Mouse (Mus musculus): ENCODE data around the gene Egfr. TPM values are rescaled to one million over a fixed set of nuclear protein-coding genes. Genes with fewer than 3 reads are reported as not detected.

The Egfr gene
- polyA plus RNA-seq, 1 experiment from 2014 or later, result 4.4 TPM

GRCm38 (mm10) chr11:16792638-16793585 is 40.9 kb downstream of the Egfr start:
- H3K4me3 ChIP-seq, result no peak overlapping the region
- H3K4me1 ChIP-seq, result peaks cover 15% of the 10 kb centered on the region
- H3K9me3 ChIP-seq, result no peaks in the 10 kb centered on the region
- no peaks in the 10 kb centered on the region for H3K36me3 ChIP-seq (replicated peaks)
- H3K27me3 ChIP-seq (replicated peaks; ENCODE audit: low read depth, poor library complexity, severe bottlenecking), result no peaks in the 10 kb centered on the region
- H3K27ac ChIP-seq (replicated peaks), result no peak overlapping the region
- WGBS, result 39% methylated on average over 5 of the region's 5 CpGs
- no peak for DNase-seq (ENCODE audit: low spot score)

GRCm38 (mm10) chr11:16795012-16795411 is 43.0 kb downstream of the Egfr start:
- H3K9me3 ChIP-seq, result no peaks in the 10 kb centered on the region
- no peak overlapping the region for H3K27ac ChIP-seq (replicated peaks)
- DNase-seq (ENCODE audit: low spot score), result no peak
- H3K27me3 ChIP-seq (replicated peaks; ENCODE audit: low read depth, poor library complexity, severe bottlenecking), result no peaks in the 10 kb centered on the region
- no peak overlapping the region for H3K4me3 ChIP-seq
- H3K4me1 ChIP-seq, result peaks cover 15% of the 10 kb centered on the region
- no peaks in the 10 kb centered on the region for H3K36me3 ChIP-seq (replicated peaks)

DNA sequence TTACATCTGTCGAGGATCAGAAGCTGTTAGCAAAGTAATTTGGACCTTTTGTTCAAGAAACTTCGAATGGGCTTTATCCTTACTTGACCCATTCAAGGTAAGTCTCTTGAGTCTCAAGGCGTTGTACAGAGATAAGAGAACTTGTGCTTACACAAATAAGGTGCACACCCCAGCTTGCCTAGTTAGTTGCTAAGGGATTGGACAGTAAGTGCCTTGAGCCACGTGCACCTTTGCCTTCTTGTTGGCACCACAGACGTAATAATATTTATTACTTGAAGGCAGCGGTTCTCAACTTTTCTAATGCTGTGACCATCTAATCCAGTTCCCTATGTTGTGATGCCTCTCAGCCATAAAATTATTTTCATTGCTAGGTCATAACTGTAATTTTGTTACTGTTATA is 43.5 kb downstream of the Egfr start:
- H3K36me3 ChIP-seq (replicated peaks), result no peaks in the 10 kb centered on the region
- no peaks in the 10 kb centered on the region for H3K9me3 ChIP-seq
- H3K27ac ChIP-seq (replicated peaks), result no peak overlapping the region
- no peak overlapping the region for H3K4me3 ChIP-seq
- no peaks in the 10 kb centered on the region for H3K27me3 ChIP-seq (replicated peaks; ENCODE audit: low read depth, poor library complexity, severe bottlenecking)
- peaks cover 15% of the 10 kb centered on the region for H3K4me1 ChIP-seq
- 84% methylated on average over 6 of the region's 6 CpGs for WGBS
- no peak for DNase-seq (ENCODE audit: low spot score)

DNA sequence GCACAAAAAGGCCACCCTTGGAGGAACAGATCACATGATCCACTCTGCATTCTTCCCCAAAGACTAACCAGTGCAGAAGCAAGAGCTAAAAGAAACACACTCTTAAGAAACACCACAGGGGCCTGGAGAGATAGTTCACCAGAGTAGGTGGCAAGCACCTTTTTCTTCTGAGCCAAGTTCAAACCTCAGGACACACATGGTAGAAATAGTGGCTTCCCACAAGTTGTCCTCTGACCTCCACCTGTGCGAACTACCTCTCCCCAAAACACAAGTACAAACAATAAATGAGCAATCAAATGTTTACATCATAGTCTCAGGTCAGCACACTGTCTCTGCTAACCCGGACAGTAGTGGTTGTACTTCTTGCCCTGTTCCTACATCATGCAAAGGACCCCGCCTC is 45.5 kb downstream of the Egfr start:
- Histone ChIP-seq H3K27ac (replicated peaks) (no peak overlapping the region), H3K4me3 (no peak overlapping the region), H3K27me3 (replicated peaks; ENCODE audit: low read depth, poor library complexity, severe bottlenecking) (no peaks in the 10 kb centered on the region), H3K9me3 (no peaks in the 10 kb centered on the region), H3K4me1 (peaks cover 12% of the 10 kb centered on the region), H3K36me3 (replicated peaks) (no peaks in the 10 kb centered on the region)
- WGBS, result 85% methylated on average over 3 of the region's 3 CpGs
- DNase-seq (ENCODE audit: low spot score), result no peak

- no peaks in the 10 kb centered on the region for H3K27me3 ChIP-seq (replicated peaks; ENCODE audit: low read depth, poor library complexity, severe bottlenecking)
- DNase-seq (ENCODE audit: low spot score), result no peak
- peaks cover 5% of the 10 kb centered on the region for H3K4me1 ChIP-seq
- H3K4me3 ChIP-seq, result no peak overlapping the region
- H3K36me3 ChIP-seq (replicated peaks), result no peaks in the 10 kb centered on the region
- no peaks in the 10 kb centered on the region for H3K9me3 ChIP-seq
- no peak overlapping the region for H3K27ac ChIP-seq (replicated peaks)
Observed at GRCm38 (mm10) chr11:16798136-16798535, 46.1 kb downstream of the Egfr start.

GRCm38 (mm10) chr11:16800507-16800906 is 48.5 kb downstream of the Egfr start:
- WGBS, result 76% methylated on average over 6 of the region's 6 CpGs
- Histone ChIP-seq H3K4me1 (no peaks in the 10 kb centered on the region), H3K27me3 (replicated peaks; ENCODE audit: low read depth, poor library complexity, severe bottlenecking) (no peaks in the 10 kb centered on the region), H3K4me3 (no peak overlapping the region), H3K36me3 (replicated peaks) (no peaks in the 10 kb centered on the region), H3K9me3 (no peaks in the 10 kb centered on the region), H3K27ac (replicated peaks) (no peak overlapping the region)
- no peak for DNase-seq (ENCODE audit: low spot score)

DNA sequence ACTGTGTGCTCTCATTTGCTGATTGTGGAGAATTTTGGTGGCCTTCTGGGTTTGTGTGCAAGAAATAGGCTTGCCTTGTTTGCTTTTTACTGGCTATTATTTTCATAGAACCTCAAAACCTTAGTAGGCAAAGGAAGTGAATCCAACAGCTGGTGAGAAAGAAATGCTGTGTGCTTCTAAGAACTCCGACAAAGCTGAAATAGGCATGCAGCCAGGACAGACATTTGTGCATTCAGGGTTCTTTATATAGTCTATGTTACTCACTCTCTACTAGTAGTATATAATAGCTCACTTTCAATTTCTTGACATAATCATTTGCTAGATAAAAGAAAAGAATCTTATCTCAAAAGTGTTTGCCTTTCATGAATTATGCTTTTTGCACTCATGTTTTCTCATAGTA is 50.7 kb downstream of the Egfr start:
- no peak overlapping the region for H3K27ac ChIP-seq (replicated peaks)
- H3K27me3 ChIP-seq (replicated peaks; ENCODE audit: low read depth, poor library complexity, severe bottlenecking), result no peaks in the 10 kb centered on the region
- no peak for DNase-seq (ENCODE audit: low spot score)
- WGBS, result 92% methylated on average over 1 of the region's 1 CpGs
- H3K4me1 ChIP-seq, result no peaks in the 10 kb centered on the region
- H3K9me3 ChIP-seq, result no peaks in the 10 kb centered on the region
- H3K36me3 ChIP-seq (replicated peaks), result no peaks in the 10 kb centered on the region
- H3K4me3 ChIP-seq, result no peak overlapping the region

DNA sequence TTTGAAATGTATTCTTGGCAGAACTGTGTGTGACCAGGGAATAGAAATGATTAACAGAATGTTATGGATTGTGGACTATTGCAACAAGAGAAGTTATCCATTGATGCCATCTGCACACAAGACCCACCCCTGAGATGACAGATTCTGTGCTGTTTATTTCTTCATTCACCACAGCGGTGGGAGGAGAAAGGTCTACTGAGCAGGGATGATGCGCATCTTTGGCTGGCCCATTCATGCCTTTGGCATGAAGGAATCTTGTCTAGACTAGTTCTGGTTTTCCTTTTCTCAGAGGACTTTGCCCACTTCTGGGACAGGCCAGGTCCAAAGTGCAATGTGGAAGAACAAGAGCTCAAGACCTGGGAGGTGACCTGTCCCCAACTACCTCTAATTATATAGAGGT is 52.0 kb downstream of the Egfr start:
- no peaks in the 10 kb centered on the region for H3K9me3 ChIP-seq
- 89% methylated on average over 2 of the region's 2 CpGs for WGBS
- no peaks in the 10 kb centered on the region for H3K27me3 ChIP-seq (replicated peaks; ENCODE audit: low read depth, poor library complexity, severe bottlenecking)
- no peak for DNase-seq (ENCODE audit: low spot score)
- no peaks in the 10 kb centered on the region for H3K4me1 ChIP-seq
- H3K4me3 ChIP-seq, result no peak overlapping the region
- H3K36me3 ChIP-seq (replicated peaks), result no peaks in the 10 kb centered on the region
- no peak overlapping the region for H3K27ac ChIP-seq (replicated peaks)

DNA sequence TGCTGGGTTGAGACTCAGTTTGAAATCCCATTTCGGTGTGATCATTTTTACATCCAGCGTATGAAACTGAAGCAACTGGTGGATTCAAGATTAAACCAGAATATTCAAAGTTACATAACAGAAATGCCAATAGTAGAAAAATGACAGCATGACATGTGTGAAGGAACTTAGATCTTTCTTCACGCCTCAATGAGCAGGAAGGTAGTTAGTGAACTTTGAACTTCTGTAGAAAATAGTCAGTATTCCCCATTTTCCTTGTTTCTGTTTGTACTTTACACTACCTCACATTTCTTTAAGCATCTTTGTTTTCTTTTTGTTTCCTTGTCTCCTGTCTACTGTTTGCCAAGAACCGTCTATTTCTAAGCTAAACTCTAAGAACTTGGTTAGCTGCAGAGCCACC is 53.9 kb downstream of the Egfr start:
- no peaks in the 10 kb centered on the region for H3K36me3 ChIP-seq (replicated peaks)
- DNase-seq (ENCODE audit: low spot score), result no peak
- WGBS, result 90% methylated on average over 4 of the region's 4 CpGs
- H3K9me3 ChIP-seq, result no peaks in the 10 kb centered on the region
- peaks cover 18% of the 10 kb centered on the region for H3K4me1 ChIP-seq
- no peak overlapping the region for H3K4me3 ChIP-seq
- H3K27me3 ChIP-seq (replicated peaks; ENCODE audit: low read depth, poor library complexity, severe bottlenecking), result no peaks in the 10 kb centered on the region
- no peak overlapping the region for H3K27ac ChIP-seq (replicated peaks)

GRCm38 (mm10) chr11:16809161-16809967 is 57.4 kb downstream of the Egfr start:
- 0 out of 2 replicates have a peak, but pooled peaks cover 4% of the 10 kb centered on the region for H3K27me3 ChIP-seq (replicated peaks; ENCODE audit: low read depth, poor library complexity, severe bottlenecking)
- DNase-seq (ENCODE audit: low spot score), result no peak

DNA sequence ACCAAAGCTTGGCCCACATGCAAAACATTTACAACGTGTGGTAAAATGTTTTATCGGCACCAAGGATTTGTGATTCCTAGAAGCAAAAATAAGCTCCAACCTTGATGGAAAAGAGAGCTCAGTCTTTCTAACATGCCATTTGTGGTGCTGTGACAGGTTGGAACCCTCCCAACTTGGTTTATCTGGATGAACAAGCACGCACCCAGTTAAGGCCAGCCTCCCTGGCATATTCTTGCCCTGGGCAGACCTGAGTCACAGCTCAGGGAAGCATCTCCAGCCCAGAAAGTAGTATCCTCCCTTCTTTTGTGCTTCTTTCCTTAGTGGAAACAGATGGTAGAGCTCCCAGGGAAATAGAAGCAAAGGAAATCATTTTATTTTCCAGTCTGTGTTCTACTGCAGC is 58.1 kb downstream of the Egfr start:
- WGBS, result 96% methylated on average over 3 of the region's 3 CpGs
- Histone ChIP-seq H3K27me3 (replicated peaks; ENCODE audit: low read depth, poor library complexity, severe bottlenecking) (0 out of 2 replicates have a peak, but pooled peaks cover 4% of the 10 kb centered on the region), H3K27ac (replicated peaks) (no peak overlapping the region; the same call in 1 of the 2 replicates), H3K4me1 (peaks cover 25% of the 10 kb centered on the region), H3K36me3 (replicated peaks) (no peaks in the 10 kb centered on the region), H3K4me3 (no peak overlapping the region), H3K9me3 (no peaks in the 10 kb centered on the region)
- no peak for DNase-seq (ENCODE audit: low spot score)

More at GRCm38 (mm10) chr11:16809161-16809967, 57.4 kb downstream of the Egfr start:
- no peaks in the 10 kb centered on the region for H3K36me3 ChIP-seq (replicated peaks)
- H3K4me1 ChIP-seq, result peaks cover 23% of the 10 kb centered on the region
- 72% methylated on average over 9 of the region's 9 CpGs for WGBS
- no peak overlapping the region for H3K4me3 ChIP-seq
- peak overlapping the region; percentile 31; the same call in 1 of the 2 replicates for H3K27ac ChIP-seq (replicated peaks)
- no peaks in the 10 kb centered on the region for H3K9me3 ChIP-seq

DNA sequence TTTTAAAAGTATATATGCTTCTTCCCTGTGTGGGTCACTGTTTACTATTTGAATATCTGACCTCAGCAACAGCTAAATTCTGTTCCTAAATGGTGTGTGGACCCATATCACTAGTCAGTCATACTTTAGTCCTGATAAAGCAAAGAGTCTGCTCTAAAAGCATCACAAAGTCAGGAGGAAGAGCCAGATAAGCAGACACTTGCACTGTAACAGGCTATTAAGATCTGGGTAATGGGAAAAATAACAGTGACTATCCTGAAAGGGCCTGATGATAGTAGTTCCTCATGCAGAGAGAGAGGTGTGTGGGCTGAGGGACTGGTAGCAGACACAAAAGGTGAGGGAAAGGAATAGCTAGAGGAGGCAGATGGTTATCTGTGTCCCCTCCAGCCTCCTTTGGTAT is 61.3 kb downstream of the Egfr start:
- H3K9me3 ChIP-seq, result no peaks in the 10 kb centered on the region
- 0 out of 2 replicates have a peak, but pooled peaks cover 4% of the 10 kb centered on the region for H3K27me3 ChIP-seq (replicated peaks; ENCODE audit: low read depth, poor library complexity, severe bottlenecking)
- no peak overlapping the region for H3K27ac ChIP-seq (replicated peaks)
- H3K4me1 ChIP-seq, result peaks cover 25% of the 10 kb centered on the region
- no peak overlapping the region for H3K4me3 ChIP-seq
- H3K36me3 ChIP-seq (replicated peaks), result no peaks in the 10 kb centered on the region
- DNase-seq (ENCODE audit: low spot score), result no peak

Measured in embryonic facial prominence, embryonic 10.5 days (tissue).